Mouse (Mus musculus): ENCODE measurements around the gene Tnfaip1.

GRCm38 (mm10) chr11:78488168-78488567, 48.0 kb downstream of the Tnfaip1 start:
- TF ChIP-seq POLR2A (IDR thresholded peaks at IDR 0.05; ENCODE audit: insufficient read depth, low read depth, low read length) = no peak
- TF ChIP-seq CTCF (IDR thresholded peaks at IDR 0.05) = peak; percentile 87

Measured in heart, adult 2 months (tissue).